Mouse (Mus musculus): Measurements from ENCODE around the gene Gpc5.
"Not testable (repeated sequence)": the region's sequence is repeated elsewhere in the genome, so short reads cannot be mapped to it uniquely, and the experiment has no call there.

Gene Gpc5

DNA sequence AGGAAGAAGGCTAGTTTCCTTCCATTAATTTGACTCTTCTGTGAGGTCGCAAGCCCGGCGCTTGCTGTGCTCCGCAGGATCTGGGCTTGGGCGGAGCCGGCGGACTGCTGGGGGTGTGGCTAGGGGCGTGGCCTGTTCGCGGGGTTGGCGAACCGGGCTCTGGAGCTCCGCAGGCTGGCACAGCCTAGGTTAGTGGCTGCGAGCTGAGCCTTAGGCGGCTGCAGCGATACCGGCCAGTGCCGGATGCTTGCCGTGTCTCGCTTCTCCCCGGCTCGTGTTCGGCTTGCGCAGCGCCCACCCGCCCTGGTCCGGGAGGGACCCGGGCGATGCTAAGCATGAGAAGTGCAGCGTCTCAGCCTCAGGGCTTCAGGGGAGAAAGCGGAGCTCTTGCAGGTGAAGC is at the start of gene Gpc5:
Gene Gpc5, plus strand, starts transcription at position 135 of the 400 bp plus-strand sequence.
- peak; percentile 92 for DNase-seq (ENCODE audit: low spot score)

DNA sequence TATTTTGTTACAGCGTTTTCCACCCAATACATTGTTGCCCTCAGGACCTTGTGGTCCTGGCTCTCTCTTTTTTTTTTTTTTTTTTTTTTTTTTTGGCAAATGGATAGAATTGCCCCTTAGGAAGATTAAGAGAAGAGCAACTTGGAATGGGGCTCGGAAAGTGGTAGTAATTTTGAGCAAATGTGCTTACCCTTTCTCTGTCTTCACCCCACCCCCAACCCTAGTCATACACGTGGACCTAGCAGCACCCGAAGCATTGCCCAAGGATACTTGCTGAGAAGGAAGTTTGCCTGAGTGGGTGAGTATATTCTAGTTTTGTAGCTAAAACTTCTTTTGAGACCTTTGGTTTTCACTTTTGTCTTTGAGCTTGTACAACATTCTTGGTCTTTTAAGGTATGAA is 49.4 kb upstream of the Gpc5 start:
- DNase-seq (ENCODE audit: low spot score): no peak

DNA sequence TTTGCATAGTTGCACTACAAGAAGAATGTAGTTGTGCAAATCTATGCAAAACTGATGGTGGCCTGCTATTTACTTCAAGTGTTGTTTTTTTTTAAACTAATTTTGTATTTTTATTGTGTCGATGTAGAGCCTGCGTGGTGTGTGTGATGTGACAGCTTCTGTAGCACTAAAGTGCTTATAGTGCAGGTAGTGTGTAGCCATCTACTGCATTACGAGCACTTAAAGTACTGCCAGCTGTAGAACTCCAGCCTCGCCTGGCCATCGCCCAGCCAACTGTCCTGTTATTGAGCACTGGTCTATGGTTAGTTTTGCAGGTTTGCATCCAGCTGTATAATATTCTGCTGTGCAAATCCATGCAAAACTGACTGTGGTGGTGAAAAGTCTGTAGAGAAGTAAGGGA is 48.0 kb upstream of the Gpc5 start:
- DNase-seq (ENCODE audit: low spot score): no peak

DNA sequence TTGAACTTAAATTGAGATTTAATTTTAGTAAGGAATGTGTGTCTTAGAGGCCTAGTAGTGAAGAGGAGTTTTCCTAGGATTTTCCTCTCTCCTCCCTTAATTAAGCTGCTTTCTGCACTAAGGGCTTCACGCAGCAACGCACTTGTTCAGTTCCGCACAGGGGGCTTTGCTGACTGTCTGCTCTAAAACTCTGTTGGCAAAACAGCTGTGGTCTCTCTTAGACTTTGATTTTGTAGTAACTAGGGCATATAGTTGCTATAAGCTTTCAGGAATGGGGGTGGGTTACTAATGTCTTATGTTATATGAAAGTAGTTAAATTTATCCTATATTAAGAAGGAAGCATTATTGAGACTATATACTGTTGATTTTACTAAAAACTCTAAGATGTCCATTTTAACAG is 46.3 kb upstream of the Gpc5 start:
- DNase-seq (ENCODE audit: low spot score): no peak

DNA sequence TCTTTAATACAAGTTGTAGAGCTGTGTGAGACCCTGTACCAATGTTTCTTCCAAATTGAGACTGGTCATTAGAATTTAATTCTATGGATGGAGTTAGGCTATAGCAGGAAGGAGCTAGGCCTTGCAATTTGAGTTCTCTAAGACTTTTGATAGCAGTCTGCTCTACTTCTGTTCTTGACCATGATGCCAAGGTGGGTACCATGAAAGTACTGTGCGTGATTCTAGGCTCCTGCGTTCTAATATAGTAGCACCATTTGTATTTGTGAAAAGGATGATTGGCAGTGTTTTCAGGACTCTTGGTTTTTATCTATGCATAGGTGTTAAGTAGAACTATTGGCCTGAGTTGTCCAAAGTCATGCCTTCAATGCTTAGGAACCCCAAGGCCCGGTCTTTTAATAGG is 44.7 kb upstream of the Gpc5 start:
- DNase-seq (ENCODE audit: low spot score): no peak

DNA sequence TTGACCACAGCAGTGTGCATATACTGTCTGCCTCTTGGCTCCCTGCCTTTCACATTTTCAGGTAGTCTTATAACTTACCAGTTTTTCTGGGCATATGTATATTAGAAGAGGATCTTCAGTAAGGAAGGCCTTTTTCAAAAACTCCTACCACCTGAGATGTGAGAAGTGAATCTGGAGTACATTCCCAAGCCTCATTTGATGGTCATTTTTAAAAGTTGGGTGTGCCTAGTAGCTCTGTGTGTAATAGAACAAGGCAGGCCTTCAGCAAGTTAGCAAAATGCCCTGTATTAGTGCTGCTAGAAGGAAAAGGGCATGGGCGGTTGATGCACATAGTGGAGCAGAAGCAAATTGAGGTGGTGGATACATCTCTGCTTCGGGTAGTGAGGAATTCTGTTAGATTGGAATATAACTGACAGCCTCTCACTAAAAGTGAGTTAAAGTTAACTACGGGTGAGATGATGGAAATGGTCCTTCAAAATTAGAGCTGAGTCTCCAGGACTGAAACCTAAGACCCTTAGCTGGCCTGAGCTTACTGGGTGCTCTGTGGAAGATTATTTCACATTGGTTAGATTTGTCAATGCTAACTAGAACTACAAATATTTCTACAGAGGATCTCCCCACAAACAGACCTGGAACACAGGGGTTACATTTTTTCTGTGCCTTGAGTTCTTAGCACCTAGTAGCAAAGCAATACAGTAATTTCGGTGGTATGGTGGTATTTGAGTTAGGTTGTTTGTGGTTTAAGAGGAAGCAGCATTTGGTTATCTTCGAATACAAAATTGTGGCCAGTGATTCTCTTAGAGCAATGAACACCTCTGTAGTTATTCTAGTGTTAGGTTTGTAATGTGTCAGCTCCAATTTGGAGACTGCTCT is 43.8 kb upstream of the Gpc5 start:
- DNase-seq (ENCODE audit: low spot score): no peak

DNA sequence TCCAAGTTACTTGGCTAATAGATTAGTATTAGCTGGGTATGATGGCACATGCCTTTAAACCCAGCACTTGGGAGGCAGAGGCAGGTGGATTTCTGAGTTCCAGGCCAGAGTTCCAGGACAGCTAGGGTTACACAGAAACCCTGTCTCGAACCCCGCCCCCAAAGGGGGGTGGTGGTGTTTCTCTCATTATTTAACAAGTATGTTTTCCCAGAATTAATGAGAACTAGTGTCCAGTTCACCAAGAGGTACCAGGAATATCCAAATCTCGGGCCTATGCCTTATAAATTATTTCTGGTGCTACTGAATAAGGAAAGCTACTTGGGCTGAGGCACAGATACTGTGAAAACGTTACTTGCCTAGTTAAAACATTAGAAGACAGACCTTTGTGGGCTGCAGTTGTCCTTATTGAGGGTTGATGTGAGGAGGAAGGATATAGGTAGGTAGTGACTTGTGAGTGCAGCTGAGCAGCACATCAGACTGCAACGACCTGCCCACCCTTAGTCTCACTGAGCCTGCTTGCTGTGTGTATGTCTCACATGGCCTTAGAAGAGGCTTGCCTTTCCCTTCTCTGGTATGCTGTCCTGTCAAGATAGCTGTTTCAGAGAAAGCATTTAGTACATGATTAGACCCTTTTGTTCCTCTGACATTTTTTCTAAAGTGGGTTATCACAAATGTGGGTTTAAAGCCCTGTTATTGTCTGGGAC is 43.0 kb upstream of the Gpc5 start:
- no peak for DNase-seq (ENCODE audit: low spot score)

DNA sequence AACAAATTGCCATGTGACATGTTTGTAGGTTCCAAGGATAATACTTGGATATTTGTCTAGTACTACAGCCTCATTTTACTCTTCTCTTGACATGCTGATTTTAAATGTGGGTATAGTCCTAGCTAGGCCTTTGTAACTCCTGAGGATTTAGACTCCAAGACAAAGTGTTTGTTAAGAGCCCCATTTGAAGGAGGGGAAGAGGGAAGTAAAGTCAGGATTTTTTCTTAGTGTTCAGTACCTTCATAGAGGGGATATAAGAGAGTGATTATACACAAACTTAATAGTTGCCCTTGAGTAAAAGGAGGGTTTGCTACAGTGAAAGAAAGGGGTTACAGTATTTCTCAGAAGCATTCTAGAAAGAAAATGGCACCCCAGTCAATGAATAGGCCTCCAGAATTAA is 42.2 kb upstream of the Gpc5 start:
- no peak for DNase-seq (ENCODE audit: low spot score)

DNA sequence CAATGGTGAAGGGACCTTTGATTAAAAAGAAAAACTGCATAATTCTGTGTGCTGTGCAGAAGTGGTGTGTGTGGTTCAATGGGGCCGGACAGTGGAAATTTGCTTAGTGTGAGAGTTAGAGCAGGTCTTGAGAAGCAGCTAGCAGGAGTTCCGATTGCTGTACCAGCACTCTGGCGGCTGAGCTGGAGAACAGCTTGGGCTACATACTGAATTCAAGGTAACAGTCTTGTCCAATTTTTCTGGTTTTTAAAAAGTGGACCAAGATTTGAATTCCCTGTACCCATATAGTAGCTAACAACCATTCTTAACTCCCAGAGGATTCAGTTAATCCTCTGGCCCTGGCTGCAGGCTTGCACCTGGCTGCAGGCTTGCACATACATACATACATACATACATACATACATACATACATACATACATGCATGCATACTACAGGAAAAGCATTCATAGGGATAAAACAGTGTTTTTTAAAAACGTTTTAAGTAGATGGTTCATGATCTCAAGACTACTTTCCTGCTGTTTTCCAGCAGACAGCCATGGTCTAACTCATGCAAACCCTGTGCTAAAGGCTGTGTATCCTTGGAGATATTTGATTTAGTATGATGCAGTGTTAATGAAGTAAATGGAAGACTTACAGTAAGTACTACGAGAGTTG is 40.8 kb upstream of the Gpc5 start:
- no peak for DNase-seq (ENCODE audit: low spot score)

DNA sequence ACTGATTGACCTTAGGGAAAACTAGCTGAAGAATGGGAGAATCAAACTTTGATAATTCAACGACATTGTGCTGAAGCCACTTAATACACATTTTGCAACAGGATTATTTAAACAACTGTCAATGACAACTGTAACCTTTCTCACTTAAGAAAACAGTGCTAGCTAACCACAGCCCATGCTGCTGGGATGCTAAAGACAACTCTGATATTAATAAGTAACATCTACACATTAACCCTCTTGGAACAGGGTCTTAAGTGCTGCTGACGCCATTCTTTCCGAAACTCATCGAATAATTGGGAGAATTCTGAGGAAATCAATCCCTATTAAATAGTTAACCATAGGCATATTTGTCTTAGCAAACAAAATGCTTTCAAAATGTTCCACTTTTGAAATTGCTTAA is 39.6 kb upstream of the Gpc5 start:
- no peak for DNase-seq (ENCODE audit: low spot score)

DNA sequence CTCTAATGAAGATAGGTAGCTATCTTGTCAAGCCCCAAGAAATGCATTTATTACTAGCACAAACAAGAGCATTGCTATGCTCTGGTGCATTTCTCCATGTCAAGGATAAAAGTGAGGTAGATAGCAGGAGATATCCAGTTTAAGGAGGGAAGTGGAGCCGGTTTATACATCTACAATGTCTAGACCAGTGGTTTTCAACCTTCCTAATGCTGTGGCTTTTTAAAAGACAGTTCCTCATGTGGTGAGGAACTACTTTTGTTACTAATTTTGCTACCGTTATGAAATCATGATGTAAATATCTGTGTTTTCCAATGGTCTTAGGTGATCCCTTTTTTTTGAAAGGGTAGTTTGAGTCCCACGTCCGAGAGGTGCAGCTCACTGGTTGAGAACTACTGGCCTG is 37.8 kb upstream of the Gpc5 start:
- DNase-seq (ENCODE audit: low spot score): no peak

DNA sequence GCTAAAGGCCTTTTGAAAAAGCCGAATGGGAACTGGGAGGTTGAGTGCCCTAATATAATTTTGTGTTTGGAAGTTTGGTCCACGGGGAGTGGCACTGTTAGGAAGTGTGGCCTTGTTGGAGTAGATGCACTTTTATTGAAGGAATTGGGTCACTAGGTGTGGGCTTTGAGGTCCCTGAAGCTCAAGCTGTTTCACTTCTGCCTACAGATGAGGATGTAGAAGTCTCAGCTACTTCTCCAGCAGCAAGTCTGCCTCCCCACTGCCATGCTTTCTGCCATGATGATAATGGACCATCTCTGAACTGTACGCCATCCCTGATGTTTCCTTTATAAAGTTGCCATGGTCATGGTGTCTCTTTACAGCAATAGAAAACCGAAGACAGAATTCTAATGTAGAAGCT is 34.5 kb upstream of the Gpc5 start:
- DNase-seq (ENCODE audit: low spot score): no peak

DNA sequence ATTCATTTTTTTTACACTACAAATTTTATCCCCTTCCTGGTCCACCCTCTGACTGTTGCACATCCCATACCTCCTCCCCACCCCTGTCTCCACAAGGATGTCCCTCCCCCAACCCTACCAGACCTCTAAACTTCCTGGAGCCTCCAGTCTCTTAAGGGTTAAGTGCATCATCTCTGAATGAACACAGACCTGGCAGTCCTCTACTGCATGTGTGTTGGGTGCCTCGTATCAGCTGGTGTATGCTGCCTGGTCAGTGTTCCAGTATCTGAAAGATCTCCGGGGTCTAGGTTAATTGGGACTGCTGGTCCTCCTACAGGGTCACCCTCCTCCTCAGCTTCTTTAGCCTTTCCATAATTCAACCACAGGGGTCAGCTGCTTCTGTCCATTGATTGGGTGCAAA is 25.9 kb upstream of the Gpc5 start:
- DNase-seq (ENCODE audit: low spot score): not testable (repeated sequence)

DNA sequence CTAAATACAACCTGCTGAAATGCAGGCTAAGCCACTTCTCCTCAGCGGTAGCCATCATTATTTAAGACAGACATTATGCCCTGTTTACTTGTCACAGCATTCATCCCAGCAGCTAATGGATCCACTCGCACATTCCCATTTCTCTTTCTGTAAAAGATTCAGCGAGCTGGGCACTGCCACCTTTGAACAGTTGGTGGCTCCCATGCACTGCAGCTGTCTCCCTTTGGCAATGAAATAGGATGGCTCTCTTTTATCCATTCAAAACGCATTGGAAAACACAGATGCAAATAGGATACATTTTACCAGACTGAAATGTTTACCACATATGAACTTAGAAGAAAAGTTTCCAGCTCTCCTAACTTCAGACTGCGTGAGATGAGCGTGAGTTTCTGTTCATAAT is 21.5 kb upstream of the Gpc5 start:
- no peak for DNase-seq (ENCODE audit: low spot score)

DNA sequence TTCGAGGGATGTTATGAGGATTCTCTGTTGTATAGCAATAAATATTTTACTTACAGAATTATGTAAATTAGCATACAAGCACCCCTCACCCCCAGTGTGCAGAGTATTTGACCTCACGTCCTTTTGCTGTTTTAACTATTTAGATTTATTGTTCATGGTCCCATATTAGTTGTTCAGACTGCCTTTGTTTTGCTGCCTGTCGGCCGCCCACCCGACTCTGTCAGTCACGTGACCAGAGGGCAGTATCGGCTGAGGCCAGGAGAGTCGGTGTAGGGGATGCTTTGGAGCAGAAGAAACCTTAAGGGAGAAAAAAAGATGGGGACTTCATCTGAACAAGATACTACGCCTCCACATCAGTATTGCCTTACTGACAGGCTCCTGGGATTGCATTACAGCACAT is 14.7 kb upstream of the Gpc5 start:
- DNase-seq (ENCODE audit: low spot score): no peak

DNA sequence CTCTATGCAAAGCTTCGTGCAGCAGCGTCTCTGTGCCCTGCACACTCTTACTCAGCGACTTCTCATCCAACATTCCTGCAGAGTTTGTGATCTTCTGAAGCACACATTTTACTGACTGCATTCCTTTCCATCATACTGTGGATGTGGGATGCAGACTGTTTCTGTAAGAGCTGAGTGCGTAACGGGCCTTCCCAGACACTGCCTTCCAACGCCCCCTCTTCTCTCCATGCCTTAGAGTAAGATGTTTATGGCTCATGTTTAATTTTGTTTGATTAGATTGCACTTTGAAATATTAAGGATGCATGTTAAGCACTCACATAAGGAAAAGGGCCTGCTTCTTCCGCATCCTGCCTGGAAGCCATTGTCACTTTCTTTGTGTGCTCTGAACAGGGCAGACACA is 14.0 kb upstream of the Gpc5 start:
- no peak for DNase-seq (ENCODE audit: low spot score)

DNA sequence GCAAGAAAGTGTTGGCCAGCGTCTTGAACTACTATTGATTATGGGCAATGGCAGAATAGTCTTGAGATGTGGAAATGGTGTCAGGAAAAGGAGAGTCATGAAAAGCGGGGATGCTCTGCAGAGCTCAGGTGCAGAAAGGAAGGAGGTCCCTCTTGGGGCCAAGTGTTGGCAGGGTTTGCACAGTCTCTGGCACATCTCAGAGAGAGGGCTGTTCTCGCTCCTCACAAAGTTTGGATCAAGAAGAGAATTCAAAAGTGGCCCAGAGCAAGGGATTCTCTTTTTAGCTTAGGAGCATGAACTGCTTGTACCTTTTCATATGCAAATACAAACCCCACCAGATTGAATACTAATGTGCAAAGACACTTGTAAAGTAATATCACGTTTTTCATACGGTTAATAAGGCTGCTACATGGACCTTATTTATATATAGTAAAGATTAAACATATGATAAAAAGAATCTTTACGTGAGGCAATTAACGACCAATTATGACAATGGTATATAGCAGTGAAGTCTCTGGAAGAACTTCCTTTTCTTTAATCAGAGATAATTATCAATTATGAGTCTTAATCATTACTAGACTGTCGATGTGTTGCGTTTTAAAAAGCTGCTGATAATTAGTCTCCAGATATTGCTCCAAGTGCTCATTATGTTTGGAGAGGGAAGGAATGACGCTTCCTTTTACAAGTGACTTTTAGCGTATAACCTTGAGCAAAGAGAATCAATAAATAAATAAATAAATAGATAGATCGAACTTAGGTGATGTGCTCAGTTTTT is 10.1 kb upstream of the Gpc5 start:
- no peak for DNase-seq (ENCODE audit: low spot score)

DNA sequence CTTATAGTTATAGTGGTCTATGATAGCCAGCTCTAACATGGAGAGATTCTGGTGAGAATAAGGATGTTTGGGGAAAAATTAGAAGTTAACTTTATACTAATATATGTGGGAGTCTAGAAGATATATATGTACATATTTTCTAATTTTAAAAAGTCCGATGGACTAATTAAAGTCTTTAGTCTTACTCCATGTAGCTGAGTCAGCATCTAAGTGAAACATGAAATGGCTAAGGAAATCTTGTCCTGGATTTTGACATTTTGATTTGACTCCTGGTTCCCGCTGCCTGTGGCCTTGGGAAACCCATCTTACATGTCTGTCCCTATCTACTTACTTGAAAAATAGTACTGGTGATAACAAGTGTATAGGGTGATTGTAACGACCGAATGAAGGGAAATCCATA is 1.5 kb upstream of the Gpc5 start:
- no peak for DNase-seq (ENCODE audit: low spot score)

DNA sequence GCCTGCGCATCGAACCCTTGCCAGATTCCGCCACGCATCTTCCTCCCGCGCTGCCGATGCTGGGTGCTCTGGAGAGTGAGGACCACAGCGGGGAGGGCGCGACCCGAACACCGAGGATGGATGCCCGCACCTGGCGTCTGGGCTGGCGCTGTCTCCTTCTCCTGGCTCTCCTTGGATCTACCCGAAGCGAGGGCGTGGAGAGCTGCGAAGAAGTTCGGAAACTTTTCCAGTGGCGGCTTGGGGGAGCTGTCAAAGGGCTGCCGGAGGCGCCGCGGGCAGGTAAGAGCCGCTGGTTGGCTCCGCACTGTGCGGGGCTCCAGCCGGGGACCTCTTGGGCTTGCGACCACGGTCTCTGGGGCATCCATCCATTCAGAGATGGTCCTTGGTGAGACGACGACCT is 495 bp downstream of the Gpc5 start:
- no peak for DNase-seq (ENCODE audit: low spot score)

DNA sequence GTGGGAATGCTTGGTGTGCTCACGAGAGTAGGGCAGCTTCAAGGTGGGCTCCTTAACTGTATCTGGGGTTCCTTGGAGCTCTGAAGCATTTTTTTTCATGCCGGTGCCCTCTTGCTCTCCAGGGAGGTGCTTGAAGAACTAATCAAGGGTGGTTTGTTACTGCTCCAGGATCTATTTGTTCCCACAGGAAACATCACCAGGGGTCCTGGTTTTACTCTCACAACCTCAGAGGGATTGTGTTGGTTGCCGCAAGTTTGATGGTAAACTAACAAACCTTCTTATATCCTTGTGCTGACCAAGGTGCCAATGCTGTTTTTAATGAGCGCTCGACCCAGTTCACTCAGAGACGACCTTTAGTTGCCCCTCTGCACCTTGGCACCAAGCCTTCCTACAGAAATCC is 937 bp downstream of the Gpc5 start:
- no peak for DNase-seq (ENCODE audit: low spot score)

DNA sequence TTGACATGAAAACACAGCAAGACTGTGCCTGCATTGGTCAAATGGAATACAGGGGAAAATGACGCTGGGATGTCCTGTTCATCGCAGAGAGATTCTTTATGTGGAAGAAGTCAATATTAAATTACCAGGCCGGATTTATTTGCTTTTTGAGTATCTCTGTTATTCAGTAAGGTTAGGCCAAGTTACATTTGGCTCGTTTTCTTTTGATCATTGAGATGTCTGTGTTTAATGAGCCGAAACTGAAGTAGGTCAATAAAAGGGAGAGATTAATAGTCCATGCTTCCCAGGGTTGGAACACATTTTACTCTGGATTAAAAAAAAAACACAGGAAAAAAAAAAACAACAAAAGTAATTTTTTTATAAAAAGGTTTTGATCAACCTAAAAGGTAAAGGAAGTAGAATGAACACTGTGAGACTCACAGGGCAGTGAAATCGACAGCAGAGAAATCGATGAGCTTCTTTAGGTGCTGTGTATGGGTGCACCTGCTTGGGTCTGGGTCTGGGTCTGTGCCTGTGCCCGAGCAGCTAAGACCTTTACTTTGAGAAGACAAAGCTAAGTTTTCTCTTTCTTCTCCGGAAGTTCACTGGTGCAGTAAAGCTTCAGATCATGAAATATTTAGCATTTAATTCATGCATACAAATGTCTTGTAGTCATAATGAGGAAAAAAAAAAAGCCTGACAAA is 8.7 kb downstream of the Gpc5 start:
- DNase-seq (ENCODE audit: low spot score): no peak

DNA sequence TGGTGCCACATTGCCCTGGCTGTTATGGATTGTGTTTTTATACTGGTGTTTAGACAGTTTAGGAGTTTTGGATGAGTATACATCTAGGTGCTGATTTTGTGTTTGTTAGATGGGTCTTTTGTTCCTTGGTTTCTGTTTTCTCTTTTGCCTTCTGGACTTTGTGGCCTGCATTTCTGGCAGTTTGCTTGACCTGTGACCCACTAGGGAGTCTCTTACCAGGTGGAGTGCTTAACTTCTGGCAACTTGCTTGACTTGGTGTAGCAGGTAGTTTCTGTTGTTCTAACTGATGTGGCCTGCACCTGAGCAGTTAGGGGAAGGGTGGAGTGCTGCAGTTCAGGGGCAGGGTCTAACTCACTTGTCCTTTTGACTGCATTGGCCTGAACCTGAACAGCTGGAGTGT is 14.3 kb downstream of the Gpc5 start:
- DNase-seq (ENCODE audit: low spot score): no peak
